ENCODE assay signal across 20 mouse cellular contexts in genomic region chr6:93410416-93411076, GRCm38 (mm10).
A peak's percentile ranks its signal among the peaks of the same experiment; 100 is the strongest.
DNase-seq lines count a peak whose midpoint lies in the region; ATAC-seq lines count a peak whose summit lies in the region.
"Had no signal": no experiment of that assay in that cellular context is flagged by ENCODE, and none has a peak within 500 bp of the region (broad histone marks: within the 10 kb centered on the region; RNA-seq: fewer than 3 reads in every experiment).

No protein-coding gene starts in this region.

- peaks cover 17% of the 10 kb centered on the region for H3K4me1 ChIP-seq in limb, embryonic 10.5 days
- no peaks in the 10 kb centered on the region for H3K4me1 ChIP-seq in liver, embryonic 11.5 days (replicated peaks; ENCODE audit: control insufficient read depth, insufficient read depth, low read length)
- H3K4me1 ChIP-seq: forebrain, embryonic 15.5 days; heart, embryonic 12.5 days; hindbrain, embryonic 10.5 days; liver, embryonic 15.5 days; midbrain, embryonic 13.5 days; stomach, embryonic 15.5 days had no signal

- peak; percentile 5 for DNase-seq in kidney, adult 11 months
- DNase-seq in kidney, adult 18-20 months, result no peak
- DNase-seq in embryo, embryonic 11 days, result peak; percentile 44
- peak; percentile 27 for DNase-seq in kidney, adult 9 months
- DNase-seq in limb, embryonic 10.5 days (ENCODE audit: low spot score), result peak; percentile 53
- DNase-seq in urinary bladder, postnatal 36 days (ENCODE audit: low spot score in 2 of 2), result no peak
- DNase-seq in frontal cortex, postnatal 36 days (ENCODE audit: low spot score in 2 of 2), result no peak
- DNase-seq in liver, embryonic 11.5 days (ENCODE audit: low spot score), result no peak
- DNase-seq: cerebellum, adult 11-12 months; gastrocnemius, postnatal 14 days; layer of hippocampus, adult 9-11 months; thymus, postnatal 36 days had no signal

- no peak overlapping the region for H3K9ac ChIP-seq in liver, embryonic 11.5 days (ENCODE audit: low read depth, low read length)
- H3K9ac ChIP-seq: forebrain, embryonic 15.5 days; heart, embryonic 12.5 days; liver, embryonic 15.5 days; midbrain, embryonic 13.5 days; neural tube, embryonic 12.5 days; stomach, embryonic 15.5 days had no signal

- H3K4me3 ChIP-seq in limb, embryonic 10.5 days, result no peak overlapping the region
- no peak overlapping the region for H3K4me3 ChIP-seq in liver, embryonic 11.5 days (ENCODE audit: low read depth, low read length)
- H3K4me3 ChIP-seq: forebrain, embryonic 15.5 days; heart, embryonic 12.5 days; hindbrain, embryonic 10.5 days; liver, embryonic 15.5 days; midbrain, embryonic 13.5 days; neural tube, embryonic 12.5 days; stomach, embryonic 15.5 days had no signal

- no peak for ATAC-seq in liver, embryonic 11.5 days (replicated peaks; ENCODE audit: low FRiP score)
- ATAC-seq: CD4-positive, CD25-positive, alpha-beta regulatory T cell, adult 4 months; forebrain, embryonic 15.5 days; midbrain, embryonic 13.5 days had no signal

- no peaks in the 10 kb centered on the region for H3K27me3 ChIP-seq in limb, embryonic 10.5 days (ENCODE audit: low read depth, poor library complexity, severe bottlenecking)
- no peaks in the 10 kb centered on the region for H3K27me3 ChIP-seq in liver, embryonic 11.5 days (replicated peaks; ENCODE audit: control insufficient read depth, insufficient read depth, low read length)
- H3K27me3 ChIP-seq: forebrain, embryonic 15.5 days; heart, embryonic 12.5 days; liver, embryonic 15.5 days; midbrain, embryonic 13.5 days; neural tube, embryonic 12.5 days; stomach, embryonic 15.5 days had no signal

- no peaks in the 10 kb centered on the region for H3K9me3 ChIP-seq in limb, embryonic 10.5 days (replicated peaks)
- no peaks in the 10 kb centered on the region for H3K9me3 ChIP-seq in liver, embryonic 11.5 days (ENCODE audit: control insufficient read depth, low read length)
- H3K9me3 ChIP-seq: forebrain, embryonic 15.5 days; heart, embryonic 12.5 days; hindbrain, embryonic 10.5 days; liver, embryonic 15.5 days; midbrain, embryonic 13.5 days; neural tube, embryonic 12.5 days; stomach, embryonic 15.5 days had no signal

- no peaks in the 10 kb centered on the region for H3K36me3 ChIP-seq in limb, embryonic 10.5 days
- no peaks in the 10 kb centered on the region for H3K36me3 ChIP-seq in liver, embryonic 11.5 days (ENCODE audit: control insufficient read depth, insufficient read depth, low read length)
- H3K36me3 ChIP-seq: forebrain, embryonic 15.5 days; heart, embryonic 12.5 days; hindbrain, embryonic 10.5 days; liver, embryonic 15.5 days; midbrain, embryonic 13.5 days; neural tube, embryonic 12.5 days; stomach, embryonic 15.5 days had no signal

- no peak overlapping the region for H3K27ac ChIP-seq in limb, embryonic 10.5 days
- H3K27ac ChIP-seq in liver, embryonic 11.5 days (ENCODE audit: low read depth, low read length), result no peak overlapping the region
- H3K27ac ChIP-seq: forebrain, embryonic 15.5 days; hindbrain, embryonic 10.5 days; liver, embryonic 15.5 days; midbrain, embryonic 13.5 days; neural tube, embryonic 12.5 days; stomach, embryonic 15.5 days had no signal

- WGBS in limb, embryonic 10.5 days, result 17% methylated on average over 5 of the region's 5 CpGs
- WGBS in liver, embryonic 11.5 days, result 37% methylated on average over 5 of the region's 5 CpGs

- no peak overlapping the region for H3K4me2 ChIP-seq in liver, embryonic 11.5 days
- H3K4me2 ChIP-seq: forebrain, embryonic 15.5 days; heart, embryonic 12.5 days; liver, embryonic 15.5 days; midbrain, embryonic 13.5 days; neural tube, embryonic 12.5 days; stomach, embryonic 15.5 days had no signal

Comparison
In these comparisons a context has a peak if more than half of its experiments do, and no peak if none do; other contexts are left out.
1. DNase-seq: peak in kidney, adult 11 months (single experiment), embryo, embryonic 11 days (single experiment), kidney, adult 9 months (single experiment) and limb, embryonic 10.5 days (single experiment); none in kidney, adult 18-20 months (single experiment), urinary bladder, postnatal 36 days (0 of 2), frontal cortex, postnatal 36 days (0 of 2) and liver, embryonic 11.5 days (single experiment).